Mouse (Mus musculus) erythroblast, embryonic 14.5 days (primary cell): ENCODE results near the gene Lep.

ENCODE experiments used
- GATA1 ChIP-seq: IDR thresholded peaks from 2 replicates; pipeline ENCODE4 v1.6.1; 2012; ENCODE audit warnings: low read length, inconsistent platforms, mixed read lengths
- TAL1 ChIP-seq: IDR thresholded peaks from 3 replicates; pipeline ENCODE4 v1.6.1; 2012; ENCODE audit warnings: low read length, inconsistent platforms, mixed read lengths

DNA sequence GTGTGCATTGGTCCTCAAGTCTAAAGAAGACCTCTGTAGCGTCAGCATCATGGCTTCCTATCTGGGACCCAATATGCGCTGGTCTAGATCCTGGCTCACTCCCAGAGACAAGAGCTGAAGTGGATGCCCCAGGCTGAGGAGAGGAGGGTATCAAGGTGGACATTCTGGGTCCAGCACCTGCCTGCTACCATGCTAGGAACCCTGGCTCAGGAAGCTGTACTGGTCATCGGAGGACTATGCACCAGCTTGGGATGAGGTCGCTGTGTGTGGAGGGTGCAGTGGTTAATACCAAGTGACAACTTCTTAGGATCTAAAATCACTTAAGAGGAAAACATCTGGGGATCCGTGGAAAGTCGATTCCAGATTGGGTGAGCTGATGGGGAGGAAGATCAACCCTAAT lies 46.8 kb upstream of the Lep start:
- TF ChIP-seq GATA1 (no peak), TAL1 (no peak)
